Mouse (Mus musculus): ENCODE measurements around the gene Ap3b2. TPM values are rescaled to one million over a fixed set of nuclear protein-coding genes. Genes with fewer than 3 reads are reported as not detected.

Ap3b2 gene
- polyA plus RNA-seq, 1 experiment from 2014 or later = 2.1 TPM

- no peak for ATAC-seq (ENCODE audit: low FRiP score, low TSS enrichment)
- DNase-seq (ENCODE audit: low spot score) = no peak
- TF ChIP-seq CTCF (IDR thresholded peaks at IDR 0.05; ENCODE audit: low read depth) = peak; percentile 31
- TF ChIP-seq EP300 (optimal IDR thresholded peaks at IDR 0.05) = no peak
- Histone ChIP-seq H3K9ac (ENCODE audit: low read length) (no peak overlapping the region), H3K27me3 (ENCODE audit: control insufficient read depth, insufficient read depth, low read length) (no peaks in the 10 kb centered on the region), H3K9me3 (ENCODE audit: control insufficient read depth, low read length) (no peaks in the 10 kb centered on the region), H3K36me3 (ENCODE audit: control insufficient read depth, insufficient read depth, low read length) (no peaks in the 10 kb centered on the region), H3K4me3 (ENCODE audit: low read depth, low read length) (no peak overlapping the region), H3K4me2 (replicated peaks; ENCODE audit: low read depth) (no peak overlapping the region), H3K27ac (replicated peaks) (no peak overlapping the region), H3K4me1 (replicated peaks; ENCODE audit: control insufficient read depth, insufficient read depth) (no peaks in the 10 kb centered on the region)
- WGBS = 61% methylated on average over 6 of the region's 6 CpGs
Measured at GRCm38 (mm10) chr7:81516154-81517030, 22.7 kb upstream of the Ap3b2 start.

- ATAC-seq (ENCODE audit: low FRiP score, low TSS enrichment) (no peak), DNase-seq (ENCODE audit: low spot score) (no peak)
- Histone ChIP-seq H3K36me3 (ENCODE audit: control insufficient read depth, insufficient read depth, low read length) (no peaks in the 10 kb centered on the region), H3K9ac (ENCODE audit: low read length) (no peak overlapping the region), H3K4me2 (replicated peaks; ENCODE audit: low read depth) (no peak overlapping the region), H3K9me3 (ENCODE audit: control insufficient read depth, low read length) (no peaks in the 10 kb centered on the region), H3K27ac (replicated peaks) (no peak overlapping the region), H3K4me3 (ENCODE audit: low read depth, low read length) (no peak overlapping the region), H3K4me1 (replicated peaks; ENCODE audit: control insufficient read depth, insufficient read depth) (no peaks in the 10 kb centered on the region), H3K27me3 (ENCODE audit: control insufficient read depth, insufficient read depth, low read length) (no peaks in the 10 kb centered on the region)
- WGBS = 31% methylated on average over 13 of the region's 13 CpGs
- TF ChIP-seq EP300 (optimal IDR thresholded peaks at IDR 0.05) (no peak), CTCF (IDR thresholded peaks at IDR 0.05; ENCODE audit: low read depth) (no peak)
Measured at GRCm38 (mm10) chr7:81514906-81515590, 21.3 kb upstream of the Ap3b2 start.

DNA sequence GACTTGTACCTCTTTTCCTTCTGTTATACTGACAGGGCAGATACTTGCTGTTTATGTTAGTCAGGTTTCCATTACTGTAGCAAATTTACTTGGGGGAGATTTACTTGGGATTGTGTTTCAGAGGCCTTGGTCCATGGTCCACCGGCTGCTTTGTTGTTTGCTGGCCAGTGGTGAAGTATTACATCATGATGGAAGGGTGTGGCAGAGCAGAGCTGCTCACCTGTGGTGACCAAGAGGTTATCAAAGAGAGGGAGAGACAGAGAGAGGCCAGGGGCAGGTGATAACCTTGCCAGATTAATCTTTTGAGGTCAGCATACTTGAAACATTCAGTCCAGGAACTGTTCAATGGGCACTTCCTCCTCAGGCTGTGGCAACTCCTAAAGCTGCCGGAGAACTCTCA is 7.3 kb upstream of the Ap3b2 start:
- Histone ChIP-seq H3K9ac (ENCODE audit: low read length) (no peak overlapping the region), H3K27ac (replicated peaks) (no peak overlapping the region), H3K4me3 (ENCODE audit: low read depth, low read length) (no peak overlapping the region), H3K4me1 (replicated peaks; ENCODE audit: control insufficient read depth, insufficient read depth) (no peaks in the 10 kb centered on the region), H3K27me3 (ENCODE audit: control insufficient read depth, insufficient read depth, low read length) (no peaks in the 10 kb centered on the region), H3K9me3 (ENCODE audit: control insufficient read depth, low read length) (no peaks in the 10 kb centered on the region), H3K4me2 (replicated peaks; ENCODE audit: low read depth) (no peak overlapping the region), H3K36me3 (ENCODE audit: control insufficient read depth, insufficient read depth, low read length) (no peaks in the 10 kb centered on the region)
- DNase-seq (ENCODE audit: low spot score) = no peak
- TF ChIP-seq CTCF (IDR thresholded peaks at IDR 0.05; ENCODE audit: low read depth) = no peak
- TF ChIP-seq EP300 (optimal IDR thresholded peaks at IDR 0.05) = no peak
- 29% methylated on average over 2 of the region's 2 CpGs for WGBS
- no peak for ATAC-seq (ENCODE audit: low FRiP score, low TSS enrichment)

DNA sequence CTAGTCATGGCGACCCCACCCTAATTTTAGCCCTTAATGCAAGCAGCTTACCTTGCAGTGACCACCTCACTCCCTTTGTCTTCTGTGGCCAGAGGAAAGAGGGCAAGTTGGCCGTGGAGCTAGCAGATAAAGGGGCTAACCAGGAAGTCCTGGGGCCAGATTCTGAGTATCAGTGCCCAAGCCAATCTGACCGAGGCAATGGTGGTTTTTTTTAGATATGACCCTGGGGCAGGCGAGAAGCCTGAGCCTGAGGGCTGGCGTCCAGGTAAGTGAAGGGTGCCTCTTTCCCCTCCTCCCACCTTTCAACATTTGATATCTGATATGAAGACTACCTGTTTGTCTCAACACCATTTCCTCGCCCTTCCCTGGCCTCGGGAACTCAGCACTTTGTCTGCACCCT is 4.5 kb upstream of the Ap3b2 start, which contains the start of gene BC048679:
Gene BC048679 (minus strand): TSS at position 101 of the 400 bp plus-strand sequence.
- no peaks in the 10 kb centered on the region for H3K4me1 ChIP-seq (replicated peaks; ENCODE audit: control insufficient read depth, insufficient read depth)
- H3K4me3 ChIP-seq (ENCODE audit: low read depth, low read length) = no peak within 1 kb of the TSS
- 0 out of 2 replicates have a peak, but pooled peaks cover 3% of the 10 kb centered on the region for H3K27me3 ChIP-seq (ENCODE audit: control insufficient read depth, insufficient read depth, low read length)
- TF ChIP-seq CTCF (IDR thresholded peaks at IDR 0.05; ENCODE audit: low read depth) (no peak), EP300 (optimal IDR thresholded peaks at IDR 0.05) (no peak)
- no peaks in the 10 kb centered on the region for H3K36me3 ChIP-seq (ENCODE audit: control insufficient read depth, insufficient read depth, low read length)
- H3K4me2 ChIP-seq (replicated peaks; ENCODE audit: low read depth) = no peak within 1 kb of the TSS
- ATAC-seq (ENCODE audit: low FRiP score, low TSS enrichment) (no peak), DNase-seq (ENCODE audit: low spot score) (no peak)
- H3K9me3 ChIP-seq (ENCODE audit: control insufficient read depth, low read length) = no peaks in the 10 kb centered on the region
- WGBS = 52% methylated on average over 7 of the region's 7 CpGs
- H3K9ac ChIP-seq (ENCODE audit: low read length) = no peak within 1 kb of the TSS
- H3K27ac ChIP-seq (replicated peaks) = no peak within 1 kb of the TSS

- Histone ChIP-seq H3K4me1 (replicated peaks; ENCODE audit: control insufficient read depth, insufficient read depth) (no peaks in the 10 kb centered on the region), H3K27me3 (ENCODE audit: control insufficient read depth, insufficient read depth, low read length) (0 out of 2 replicates have a peak, but pooled peaks cover 3% of the 10 kb centered on the region), H3K9ac (ENCODE audit: low read length) (no peak overlapping the region), H3K4me2 (replicated peaks; ENCODE audit: low read depth) (no peak overlapping the region), H3K4me3 (ENCODE audit: low read depth, low read length) (no peak overlapping the region), H3K27ac (replicated peaks) (no peak overlapping the region), H3K36me3 (ENCODE audit: control insufficient read depth, insufficient read depth, low read length) (no peaks in the 10 kb centered on the region), H3K9me3 (ENCODE audit: control insufficient read depth, low read length) (no peaks in the 10 kb centered on the region)
- 17% methylated on average over 6 of the region's 6 CpGs for WGBS
- DNase-seq (ENCODE audit: low spot score) (no peak), ATAC-seq (ENCODE audit: low FRiP score, low TSS enrichment) (no peak)
- TF ChIP-seq EP300 (optimal IDR thresholded peaks at IDR 0.05) = no peak
- no peak for TF ChIP-seq CTCF (IDR thresholded peaks at IDR 0.05; ENCODE audit: low read depth)
Measured at GRCm38 (mm10) chr7:81497171-81497570, 3.4 kb upstream of the Ap3b2 start.

Data from stomach, postnatal 0 days (tissue).